In genomic region chr3:104442357-104442756, GRCm38 (mm10) we compare ENCODE assay signal across 8 mouse cellular contexts.
DNase-seq lines count a peak whose midpoint lies in the region; ATAC-seq lines count a peak whose summit lies in the region.

No protein-coding gene starts in this region.

- peak overlapping the region; percentile 24 for H3K4me3 ChIP-seq in forebrain, embryonic 15.5 days
- no peak overlapping the region for H3K4me3 ChIP-seq in intestine, embryonic 16.5 days (ENCODE audit: low read length)
- H3K4me3 ChIP-seq in neural tube, embryonic 13.5 days: no peak overlapping the region

- peak overlapping the region; percentile 17; the same call in 1 of the 2 replicates for H3K9ac ChIP-seq in forebrain, embryonic 15.5 days (replicated peaks)
- H3K9ac ChIP-seq in intestine, embryonic 16.5 days (ENCODE audit: low read depth, low read length): 0 out of 2 replicates have a peak overlapping the region, but pooled peaks have one; percentile 20
- H3K9ac ChIP-seq in neural tube, embryonic 13.5 days: peak overlapping the region; percentile 31; the same call in 1 of the 2 replicates

- ATAC-seq in forebrain, embryonic 15.5 days (replicated peaks): no peak; the same call in 1 of the 2 replicates
- ATAC-seq in intestine, embryonic 16.5 days: peak; percentile 41; the same call in 1 of the 2 replicates
- ATAC-seq in neural tube, embryonic 13.5 days (ENCODE audit: low read depth): peak; percentile 38
- no peak for ATAC-seq in erythroblast, adult 5-6 weeks (replicated peaks; ENCODE audit: low FRiP score, poor library complexity, severe bottlenecking)

- H3K36me3 ChIP-seq in forebrain, embryonic 15.5 days: no peaks in the 10 kb centered on the region
- no peaks in the 10 kb centered on the region for H3K36me3 ChIP-seq in intestine, embryonic 16.5 days (ENCODE audit: control insufficient read depth, insufficient read depth, low read length)
- H3K36me3 ChIP-seq in neural tube, embryonic 13.5 days: no peaks in the 10 kb centered on the region

- H3K27me3 ChIP-seq in forebrain, embryonic 15.5 days: no peaks in the 10 kb centered on the region
- H3K27me3 ChIP-seq in intestine, embryonic 16.5 days (replicated peaks; ENCODE audit: control insufficient read depth, insufficient read depth, low read length): no peaks in the 10 kb centered on the region
- no peaks in the 10 kb centered on the region for H3K27me3 ChIP-seq in neural tube, embryonic 13.5 days

- H3K4me1 ChIP-seq in forebrain, embryonic 15.5 days: peaks cover 10% of the 10 kb centered on the region
- H3K4me1 ChIP-seq in intestine, embryonic 16.5 days (ENCODE audit: control insufficient read depth, insufficient read depth, low read length): peaks cover 8% of the 10 kb centered on the region
- peaks cover 10% of the 10 kb centered on the region; the same call in 1 of the 2 replicates for H3K4me1 ChIP-seq in neural tube, embryonic 13.5 days (replicated peaks)

- intact Hi-C loops in left cerebral cortex, postnatal 4 days (cut with DNase I): loop anchor here (5.0 to 10.0 kb wide), 2 partner anchors 338 to 420 kb away; no protein-coding TSS in a partner anchor

- DNase-seq in left cerebral cortex, postnatal 4 days: peak; percentile 45
- no peak for DNase-seq in left cerebral cortex, adult 11 months (ENCODE audit: low spot score)
- DNase-seq in thymus, postnatal 4 days: no peak
- no peak for DNase-seq in embryo, embryonic 10 days (ENCODE audit: low spot score)

- WGBS in forebrain, embryonic 15.5 days: 12% methylated on average over 5 of the region's 5 CpGs
- 37% methylated on average over 4 of the region's 5 CpGs for WGBS in intestine, embryonic 16.5 days
- WGBS in neural tube, embryonic 13.5 days: 43% methylated on average over 5 of the region's 5 CpGs

- H3K4me2 ChIP-seq in forebrain, embryonic 15.5 days (replicated peaks): peak overlapping the region; percentile 47
- H3K4me2 ChIP-seq in intestine, embryonic 16.5 days (ENCODE audit: low read depth, low read length): peak overlapping the region; percentile 2; the same call in 1 of the 2 replicates
- H3K4me2 ChIP-seq in neural tube, embryonic 13.5 days: peak overlapping the region; percentile 43

- peak overlapping the region; percentile 63; the same call in 1 of the 2 replicates for H3K27ac ChIP-seq in forebrain, embryonic 15.5 days (replicated peaks)
- H3K27ac ChIP-seq in intestine, embryonic 16.5 days (ENCODE audit: low read length): no peak overlapping the region
- no peak overlapping the region for H3K27ac ChIP-seq in neural tube, embryonic 13.5 days (replicated peaks)

- no peaks in the 10 kb centered on the region for H3K9me3 ChIP-seq in forebrain, embryonic 15.5 days
- no peaks in the 10 kb centered on the region for H3K9me3 ChIP-seq in intestine, embryonic 16.5 days (ENCODE audit: control insufficient read depth, low read length)
- no peaks in the 10 kb centered on the region for H3K9me3 ChIP-seq in neural tube, embryonic 13.5 days

Comparison
In these comparisons a context has a peak if more than half of its experiments do, and no peak if none do; other contexts are left out.
1. ATAC-seq: peak in intestine, embryonic 16.5 days (single experiment) and neural tube, embryonic 13.5 days (single experiment); none in forebrain, embryonic 15.5 days (single experiment) and erythroblast, adult 5-6 weeks (single experiment).
2. Peak in every context shown above with its lines, with median percentiles within 50 percentile points of each other: H3K4me2 ChIP-seq and H3K9ac ChIP-seq.